Mouse (Mus musculus) cerebral cortex, adult 2 months (tissue): ENCODE data around the gene Pfn1.

ENCODE experiments used
- WGBS: fragments of 180-500 bp; shearing (Covaris S2); methylation state at CpG from one replicate; pipeline ENCODE4 v1.1.7; 2018; 5-methylcytosine and 5-hydroxymethylcytosine counted together

Pfn1 gene

DNA sequence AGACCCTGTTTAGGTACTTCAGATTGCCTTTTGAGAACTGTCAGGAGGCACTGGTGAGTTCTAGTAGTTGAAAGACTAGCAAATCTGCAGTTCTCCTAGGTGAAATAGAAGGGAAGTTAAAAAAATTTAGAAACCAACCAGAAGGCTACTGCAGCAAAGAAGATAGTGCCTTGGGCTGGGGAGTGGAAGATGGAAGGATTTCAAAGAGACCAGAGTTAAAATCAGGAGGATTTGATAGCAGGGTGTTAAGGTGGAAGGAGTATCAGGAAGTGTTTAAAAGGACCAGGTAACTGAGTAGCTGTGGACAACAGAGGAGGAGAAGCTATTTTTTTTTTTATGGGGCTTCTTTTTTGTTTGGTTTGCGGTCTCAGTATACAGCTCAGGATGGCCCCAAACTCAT, 16.7 kb downstream of the Pfn1 start:
- 96% methylated on average over 1 of the region's 1 CpGs for WGBS

GRCm38 (mm10) chr11:70635601-70636000, 18.8 kb downstream of the Pfn1 start:
- 81% methylated on average over 4 of the region's 4 CpGs for WGBS

DNA sequence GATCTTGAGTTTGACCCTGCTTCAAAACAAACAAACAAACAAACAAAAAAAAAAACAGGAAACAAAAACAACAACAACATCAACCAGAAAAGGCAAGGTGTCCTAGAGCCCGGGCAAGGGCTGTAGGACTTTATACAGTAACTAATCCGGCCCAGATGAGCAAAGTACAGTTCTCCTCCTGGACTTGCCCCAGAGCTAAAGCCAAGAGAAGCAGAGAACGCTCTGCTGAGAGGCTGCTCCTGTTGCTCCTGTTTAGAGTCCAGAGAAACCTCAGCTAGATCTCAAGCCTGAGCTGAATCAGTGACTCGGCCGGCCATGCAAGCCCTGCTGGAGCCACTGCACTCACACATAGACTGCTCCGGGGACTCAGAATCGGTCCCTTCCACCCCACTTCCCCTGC, 24.3 kb downstream of the Pfn1 start:
- 74% methylated on average over 7 of the region's 7 CpGs for WGBS

- 56% methylated on average over 5 of the region's 5 CpGs for WGBS
Measured at GRCm38 (mm10) chr11:70629557-70629956, 24.9 kb downstream of the Pfn1 start.

DNA sequence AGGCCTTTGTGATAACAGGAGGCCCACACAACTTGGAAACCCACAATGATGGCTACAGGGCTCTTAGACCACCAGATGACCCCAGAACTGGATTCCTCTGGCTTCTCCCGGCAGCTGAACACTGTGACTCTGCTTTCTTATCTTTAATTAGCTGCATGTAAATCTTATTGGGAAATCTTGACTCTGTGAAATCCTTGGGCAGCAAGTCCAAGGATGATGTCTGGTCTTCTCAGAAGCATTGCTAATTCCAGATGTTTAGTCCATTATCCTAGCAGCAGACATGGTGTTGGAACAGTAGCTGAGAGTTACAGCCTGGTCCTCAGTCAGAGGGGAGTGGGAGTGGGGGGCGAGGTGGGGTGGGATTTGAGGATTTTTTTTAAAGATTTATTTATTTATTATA, 26.0 kb downstream of the Pfn1 start:
- WGBS: 73% methylated on average over 2 of the region's 2 CpGs

GRCm38 (mm10) chr11:70626877-70627276, 27.6 kb downstream of the Pfn1 start:
- 78% methylated on average over 4 of the region's 4 CpGs for WGBS

GRCm38 (mm10) chr11:70625473-70625872, 29.0 kb downstream of the Pfn1 start:
- 45% methylated on average over 4 of the region's 4 CpGs for WGBS

GRCm38 (mm10) chr11:70623053-70623742, 31.2 kb downstream of the Pfn1 start:
- WGBS: 79% methylated on average over 10 of the region's 10 CpGs

- WGBS: 59% methylated on average over 7 of the region's 7 CpGs
Measured at GRCm38 (mm10) chr11:70621972-70622814, 32.3 kb downstream of the Pfn1 start.

DNA sequence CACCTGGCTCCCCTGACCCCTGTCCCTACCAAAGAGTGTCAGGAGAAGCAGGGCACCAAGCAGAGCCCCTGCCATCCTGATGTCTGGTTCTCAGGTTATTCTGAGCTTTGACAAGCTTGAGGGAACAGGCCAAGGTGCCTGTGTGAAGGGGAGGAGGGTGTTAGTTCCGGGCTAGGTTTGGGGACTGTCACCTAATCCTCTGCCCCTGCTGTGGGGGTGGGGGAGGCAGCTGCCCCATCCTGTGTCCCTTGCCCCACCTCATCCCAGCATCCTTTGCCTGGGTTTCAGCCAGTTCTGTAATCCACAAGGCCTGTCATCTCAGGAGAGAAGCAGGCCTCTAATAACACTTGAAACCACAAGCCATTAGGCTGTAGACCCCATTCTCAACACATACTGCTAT, 35.3 kb downstream of the Pfn1 start, which contains the start of gene Chrne:
TSS of gene Chrne (minus strand) at position 116 of the 400 bp plus-strand sequence.
- WGBS: 57% methylated on average over 1 of the region's 1 CpGs

- 44% methylated on average over 21 of the region's 21 CpGs for WGBS
Measured at GRCm38 (mm10) chr11:70615516-70616093, 38.8 kb downstream of the Pfn1 start, which contains the start of gene 4930544D05Rik. Gene 4930544D05Rik, plus strand, starts transcription at chr11:70615848.

DNA sequence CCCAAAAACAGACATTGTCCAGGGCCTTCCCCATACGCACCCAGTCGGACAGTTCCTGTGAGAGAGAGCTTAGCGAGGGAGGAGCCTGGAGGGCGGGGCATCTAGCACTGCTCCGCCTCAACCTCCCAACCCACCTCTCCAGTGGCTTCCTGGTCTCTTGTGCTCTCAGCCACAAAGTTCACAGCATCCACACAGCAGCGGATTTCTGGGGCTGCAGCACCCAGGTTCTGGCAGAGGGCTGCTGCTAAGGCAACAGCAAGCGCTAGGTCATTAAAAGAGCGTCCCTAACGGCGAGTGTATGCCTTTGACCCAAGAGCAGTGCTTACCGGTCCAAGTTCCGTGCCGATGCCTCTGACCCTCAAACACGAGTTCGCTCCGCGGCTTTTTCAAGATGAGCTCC, 39.4 kb downstream of the Pfn1 start:
- WGBS: 17% methylated on average over 17 of the region's 17 CpGs

- 82% methylated on average over 7 of the region's 7 CpGs for WGBS
Measured at GRCm38 (mm10) chr11:70612505-70612904, 41.9 kb downstream of the Pfn1 start.

- 76% methylated on average over 4 of the region's 4 CpGs for WGBS
Measured at GRCm38 (mm10) chr11:70610752-70611151, 43.7 kb downstream of the Pfn1 start.

GRCm38 (mm10) chr11:70608381-70609066, 45.9 kb downstream of the Pfn1 start:
- WGBS: 88% methylated on average over 26 of the region's 26 CpGs

DNA sequence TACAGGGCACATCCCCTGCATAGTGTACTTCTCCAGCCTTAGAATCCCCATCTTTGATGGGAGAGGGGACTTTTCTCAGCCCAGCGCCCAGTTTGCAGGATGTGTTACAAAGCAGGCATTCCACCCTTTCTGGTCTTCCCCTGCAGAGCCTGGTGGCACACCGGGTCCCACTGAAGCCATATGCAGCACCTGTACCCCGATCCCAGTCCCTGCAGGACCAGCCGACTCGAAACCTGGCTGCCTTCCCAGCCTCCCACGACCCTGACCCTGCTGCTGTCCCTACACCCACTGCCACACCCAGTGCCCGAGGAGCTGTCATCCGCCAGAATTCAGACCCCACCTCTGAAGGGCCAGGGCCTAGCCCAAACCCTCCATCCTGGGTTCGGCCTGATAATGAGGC, 46.8 kb downstream of the Pfn1 start:
- 86% methylated on average over 9 of the region's 9 CpGs for WGBS

DNA sequence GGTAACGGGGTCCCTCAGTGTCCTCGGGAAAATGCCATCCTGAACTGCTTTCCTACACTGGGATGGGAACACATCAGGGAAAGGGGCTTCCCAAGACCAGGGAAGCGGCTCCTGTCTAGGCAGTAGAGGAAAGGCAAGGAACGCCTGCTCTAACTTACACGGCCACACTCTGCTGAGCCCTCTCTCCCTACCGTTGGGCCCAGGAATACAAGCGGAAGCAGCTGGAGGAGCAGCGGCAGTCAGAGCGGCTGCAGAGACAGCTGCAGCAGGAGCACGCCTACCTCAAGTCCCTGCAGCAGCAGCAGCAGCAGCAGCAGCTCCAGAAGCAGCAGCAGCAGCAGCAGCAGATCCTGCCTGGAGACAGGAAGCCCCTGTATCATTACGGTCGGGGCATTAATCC, 47.7 kb downstream of the Pfn1 start:
- WGBS: 74% methylated on average over 12 of the region's 12 CpGs

DNA sequence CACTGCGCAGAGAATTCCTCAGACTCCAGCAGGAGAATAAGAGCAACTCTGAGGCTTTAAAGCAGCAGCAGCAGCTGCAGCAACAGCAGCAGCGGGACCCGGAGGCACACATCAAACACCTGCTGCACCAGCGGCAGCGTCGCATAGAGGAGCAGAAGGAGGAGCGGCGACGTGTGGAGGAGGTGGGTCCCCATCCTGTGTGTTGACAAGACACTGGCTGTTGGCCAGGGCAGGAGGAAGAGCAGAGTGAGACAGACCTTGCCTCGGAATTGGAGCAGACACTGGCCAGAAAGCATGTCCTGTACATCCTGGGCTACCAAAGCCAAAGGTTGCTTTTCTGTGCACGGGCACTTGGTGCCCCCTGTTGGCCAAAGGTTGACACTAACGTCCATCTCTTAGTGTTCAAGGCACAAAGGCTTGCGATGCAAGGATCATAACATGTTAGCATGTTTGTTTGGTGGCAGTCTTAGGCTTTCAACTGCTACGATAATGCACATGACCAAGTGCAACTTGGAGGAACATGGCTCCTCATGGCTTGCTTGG, 49.3 kb downstream of the Pfn1 start:
- WGBS: 46% methylated on average over 14 of the region's 14 CpGs
